Mouse (Mus musculus) gastrocnemius, postnatal 4 days (tissue): ENCODE measurements around the gene Bri3bp. TPM values are rescaled to one million over a fixed set of nuclear protein-coding genes. Genes with fewer than 3 reads are reported as not detected.
"Not testable (repeated sequence)": the region's sequence is repeated elsewhere in the genome, so short reads cannot be mapped to it uniquely, and the experiment has no call there.

ENCODE experiments used
- DNase-seq, 2 experiments: peaks; one replicate each; pipeline ENCODE4 v3.0.0; 2021 to 2022; ENCODE audit warnings: low spot score in 2 of 2, mixed read lengths in 2 of 2
- total RNA-seq, 2 experiments: library from RNA; stranded (reverse); gene quantifications; 2 replicates each; pipeline ENCODE4 v1.2.3; 2021

Bri3bp gene
- total RNA-seq, 2 experiments from 2014 or later = 10.4 to 12.0 TPM

DNA sequence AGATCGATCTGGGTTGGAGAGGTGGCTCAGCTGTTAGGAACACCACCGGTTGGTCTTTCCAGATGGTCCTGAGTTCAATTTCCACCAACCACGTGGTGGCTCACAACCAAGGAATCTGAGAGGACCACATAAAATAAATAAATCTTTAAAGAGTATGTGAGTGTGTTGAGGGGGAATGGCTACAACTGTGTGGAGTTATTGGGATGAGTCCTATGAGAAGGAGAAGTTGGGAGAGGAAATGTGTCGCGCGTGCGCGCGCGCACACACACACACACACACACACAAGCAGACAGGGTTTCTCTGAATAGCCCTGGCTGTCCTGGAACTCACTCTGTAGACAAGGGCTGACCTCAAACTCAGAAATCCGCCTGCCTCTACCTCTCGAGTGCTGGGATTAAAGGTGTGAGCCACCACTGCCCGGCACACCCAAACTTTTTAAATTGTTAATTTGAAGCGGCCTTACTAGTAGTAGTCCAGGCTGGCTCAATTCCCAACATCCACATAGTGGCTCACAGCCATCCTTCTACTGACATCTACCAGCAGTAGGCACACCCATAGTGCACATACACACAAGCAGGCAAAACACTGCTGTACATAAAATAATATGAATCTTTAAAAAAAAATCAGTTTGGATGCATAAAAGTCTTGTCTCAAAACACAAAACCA is 33.3 kb upstream of the Bri3bp start:
- DNase-seq = no peak

DNA sequence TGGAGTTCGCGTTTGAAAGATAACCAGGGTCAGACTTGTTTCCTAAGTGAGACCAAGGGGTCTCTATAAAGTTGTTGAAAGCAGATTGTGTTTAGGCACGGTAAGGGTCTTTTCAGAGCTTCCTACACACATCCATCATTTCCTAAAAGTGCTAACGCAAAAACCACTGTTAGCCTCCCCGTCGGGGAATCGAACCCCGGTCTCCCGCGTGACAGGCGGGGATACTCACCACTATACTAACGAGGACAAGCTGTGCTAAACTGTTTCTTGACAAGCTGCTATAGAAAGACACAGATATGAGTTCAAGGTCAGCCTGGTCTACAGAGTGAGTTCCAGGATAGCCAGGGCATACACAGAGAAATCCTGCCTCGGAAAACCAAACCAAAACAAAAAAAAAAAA is 32.5 kb upstream of the Bri3bp start:
- DNase-seq = peak; percentile 69 to 73

DNA sequence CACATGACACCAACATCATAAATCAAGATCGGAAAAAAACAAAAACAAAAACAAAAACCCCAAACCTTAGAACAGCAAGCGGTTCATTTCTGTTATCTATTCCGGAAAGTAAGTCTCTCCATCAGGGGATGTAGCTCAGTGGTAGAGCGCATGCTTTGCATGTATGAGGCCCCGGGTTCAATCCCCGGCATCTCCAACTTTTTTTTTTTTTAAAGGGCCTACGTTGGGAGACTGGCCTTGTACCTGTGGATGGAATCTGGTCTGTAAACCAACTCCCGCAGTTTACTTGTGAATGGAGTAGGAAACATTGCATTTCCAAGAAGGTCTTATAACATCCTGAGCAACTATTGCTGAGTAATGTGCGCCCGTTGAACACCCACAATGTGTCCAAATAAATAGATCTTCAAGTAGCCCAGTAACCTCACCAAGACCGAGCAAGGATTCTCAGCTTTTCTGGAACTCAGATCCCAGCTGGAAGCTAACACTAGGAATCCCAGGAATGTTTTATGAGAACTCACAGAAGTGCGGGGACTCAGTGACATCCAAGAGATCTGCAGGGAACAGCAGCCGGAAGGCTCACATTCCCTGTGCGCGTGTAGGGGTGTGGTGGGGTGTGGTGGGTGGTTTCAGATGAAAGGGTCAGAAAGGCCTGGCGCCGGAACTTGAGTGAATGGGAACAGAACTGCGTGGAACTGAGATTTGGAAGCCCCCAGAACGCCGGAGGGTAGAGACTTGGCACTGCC is 31.8 kb upstream of the Bri3bp start:
- DNase-seq = no peak

DNA sequence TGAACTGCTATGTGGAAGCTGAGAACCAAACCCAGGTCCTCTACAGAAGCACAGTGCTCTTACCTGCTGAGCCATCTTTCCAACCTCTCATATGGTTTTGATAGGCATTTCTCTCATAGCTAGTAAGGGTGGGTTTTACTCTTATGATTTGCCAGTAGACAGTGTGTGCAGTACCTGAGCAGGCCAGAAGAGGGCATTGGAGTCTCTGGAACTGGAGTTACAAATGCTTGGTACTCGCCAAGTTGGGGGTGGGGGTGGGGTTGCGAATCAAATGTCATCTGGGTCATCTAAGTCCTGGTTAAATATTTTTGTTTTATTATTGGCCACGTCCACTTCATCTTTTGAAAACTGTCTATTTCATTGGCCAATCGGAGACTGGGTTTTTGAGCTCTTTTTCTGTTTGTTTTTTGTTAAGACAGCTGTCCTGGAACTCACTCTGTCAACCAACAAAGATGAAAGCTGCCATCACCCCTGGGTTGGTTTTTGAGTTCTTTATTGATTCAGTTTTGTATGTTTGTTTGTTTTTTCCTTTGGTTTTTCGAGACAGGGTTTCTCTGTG is 29.3 kb upstream of the Bri3bp start:
- peak in 1 of 2 experiments; percentile 59 for DNase-seq

DNA sequence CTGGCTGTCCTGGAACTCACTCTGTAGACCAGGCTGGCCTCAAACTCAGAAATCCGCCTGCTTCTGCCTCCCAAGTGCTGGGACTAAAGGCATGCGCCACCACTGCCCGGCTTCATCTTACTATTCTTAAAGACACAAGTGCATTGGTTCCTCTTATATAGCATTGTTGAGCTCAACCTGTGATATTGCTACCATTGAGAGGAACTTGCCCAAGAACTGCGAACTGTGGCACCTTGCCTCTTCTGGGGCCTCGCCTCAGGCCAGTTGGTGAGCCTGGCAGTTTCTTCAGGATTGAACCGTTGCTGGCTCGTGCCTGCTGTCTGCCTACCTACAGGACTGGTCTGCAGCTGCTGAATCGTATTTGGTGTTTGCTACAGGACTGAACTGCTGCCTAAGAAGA is 28.8 kb upstream of the Bri3bp start:
- DNase-seq = not testable (repeated sequence)

DNA sequence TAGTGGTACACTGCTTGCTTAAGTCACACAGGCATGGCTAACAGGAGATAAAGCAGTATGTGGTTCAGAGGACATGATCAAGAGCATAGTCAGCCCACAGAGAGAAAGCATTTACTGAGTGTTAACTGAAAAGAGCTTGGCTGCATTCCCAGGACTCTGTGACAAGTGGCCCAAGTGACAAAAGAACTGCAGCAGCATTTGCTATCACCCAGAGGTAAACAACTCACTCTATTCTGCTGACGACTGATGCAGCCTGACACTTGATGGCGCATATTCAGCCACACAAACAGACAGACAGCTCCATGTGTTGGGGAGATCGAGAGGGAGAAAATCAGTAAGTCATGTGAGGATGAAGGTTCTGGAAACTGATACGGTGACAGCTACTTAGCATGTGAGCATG is 27.6 kb upstream of the Bri3bp start:
- DNase-seq = no peak

DNA sequence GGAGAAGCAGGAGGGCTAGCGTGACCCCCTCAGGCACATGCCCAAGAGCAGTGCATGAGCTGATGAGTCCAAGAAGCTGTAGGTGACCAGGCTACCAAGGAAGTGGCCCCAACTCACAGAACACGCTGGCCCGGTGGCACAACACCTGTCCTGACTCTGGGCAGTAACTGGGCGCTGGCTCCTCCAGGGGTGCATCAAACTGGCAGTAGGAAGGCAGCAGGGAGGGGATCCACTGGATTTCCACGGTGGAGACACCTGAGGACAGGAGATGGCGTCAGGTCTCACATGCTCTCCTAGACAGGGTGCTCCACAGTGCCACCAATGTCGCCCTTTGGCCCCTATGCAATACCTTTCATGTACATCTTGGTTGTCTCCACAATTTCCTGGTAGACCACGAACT is 25.2 kb upstream of the Bri3bp start:
- DNase-seq = no peak

DNA sequence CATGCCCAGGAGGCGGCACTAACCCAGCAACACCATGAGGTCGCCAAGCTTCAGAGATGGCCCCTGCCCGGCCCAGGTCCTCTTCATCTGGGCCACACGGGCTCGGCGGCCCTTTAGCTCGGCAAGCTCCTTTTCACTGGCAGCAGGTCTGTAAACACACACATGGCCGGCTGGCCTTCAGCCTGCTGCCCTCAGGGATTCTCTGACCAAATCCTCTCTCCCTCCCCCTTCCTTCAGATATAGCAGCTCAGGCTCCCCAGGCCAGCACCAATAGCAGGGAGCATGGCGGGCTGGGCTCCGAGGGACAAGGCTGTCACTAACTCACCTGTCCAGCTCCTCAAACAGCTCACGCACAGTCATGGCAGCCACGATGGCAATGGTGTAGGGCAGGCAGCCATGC is 22.7 kb upstream of the Bri3bp start:
- no peak for DNase-seq

DNA sequence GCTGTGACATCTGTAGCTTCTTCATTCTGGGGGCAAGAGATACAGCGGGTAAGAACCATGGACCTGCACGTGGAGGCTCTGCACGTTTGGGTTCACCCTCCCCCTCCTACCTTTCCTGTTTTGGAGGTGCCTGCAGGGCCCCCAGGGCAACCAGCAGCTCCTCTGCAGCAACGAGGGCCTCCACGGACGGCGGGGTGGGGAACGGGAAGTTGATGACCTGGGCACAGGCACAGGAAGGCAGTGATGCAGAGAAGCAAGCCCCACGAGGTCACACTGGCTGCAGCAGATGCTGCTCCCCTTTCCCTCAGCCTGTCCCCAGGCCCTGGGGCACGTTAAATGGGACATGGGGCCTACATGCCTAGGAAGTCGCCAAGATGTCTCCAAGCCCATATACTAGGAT is 22.2 kb upstream of the Bri3bp start:
- DNase-seq = no peak

DNA sequence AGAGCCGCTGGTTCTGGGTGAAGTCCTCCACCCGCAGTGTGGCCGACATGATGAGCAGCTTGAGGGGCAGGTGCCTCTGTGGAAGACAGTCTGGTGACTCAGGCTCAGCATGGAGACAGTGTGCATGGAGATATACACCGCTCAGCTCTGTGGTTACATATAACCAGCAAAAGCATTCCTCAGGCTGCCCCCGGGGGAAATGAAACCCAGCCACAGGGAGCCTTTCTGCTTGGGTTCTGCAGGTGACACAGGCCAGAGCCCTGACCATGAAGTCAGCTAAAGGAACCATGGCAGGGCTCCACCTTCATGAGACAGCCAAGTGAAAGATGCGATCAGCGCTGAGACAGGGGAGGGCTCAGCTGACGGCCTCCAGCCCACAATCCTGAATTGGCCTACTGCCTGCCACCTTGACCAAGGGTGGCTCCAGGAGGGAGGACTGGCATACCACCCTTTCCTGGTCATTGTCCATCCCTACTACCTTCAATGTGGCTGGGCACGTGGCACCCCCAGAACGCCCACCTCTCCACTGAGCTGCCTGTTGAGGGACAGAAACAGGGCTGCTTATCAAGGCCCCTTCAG is 15.6 kb upstream of the Bri3bp start:
- no peak for DNase-seq

DNA sequence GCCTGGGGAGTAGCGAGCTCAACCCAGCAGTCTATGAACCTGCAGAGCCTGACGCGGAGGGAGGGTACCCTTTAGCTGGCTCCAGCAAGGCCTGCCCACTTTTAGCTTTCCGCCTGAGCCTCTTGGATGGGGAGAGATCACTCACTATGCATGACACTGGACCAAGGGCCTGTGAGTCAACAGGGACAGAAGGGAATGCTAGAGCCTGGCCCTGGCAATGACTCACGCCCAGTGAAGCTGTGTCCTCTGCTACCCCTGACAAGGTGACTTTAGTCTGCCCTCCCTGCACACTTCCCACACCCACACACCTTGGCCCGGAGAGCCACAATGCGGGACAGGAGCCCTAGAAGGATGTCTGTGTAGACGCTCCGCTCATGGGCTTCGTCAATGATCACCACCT is 15.0 kb upstream of the Bri3bp start:
- DNase-seq = no peak

DNA sequence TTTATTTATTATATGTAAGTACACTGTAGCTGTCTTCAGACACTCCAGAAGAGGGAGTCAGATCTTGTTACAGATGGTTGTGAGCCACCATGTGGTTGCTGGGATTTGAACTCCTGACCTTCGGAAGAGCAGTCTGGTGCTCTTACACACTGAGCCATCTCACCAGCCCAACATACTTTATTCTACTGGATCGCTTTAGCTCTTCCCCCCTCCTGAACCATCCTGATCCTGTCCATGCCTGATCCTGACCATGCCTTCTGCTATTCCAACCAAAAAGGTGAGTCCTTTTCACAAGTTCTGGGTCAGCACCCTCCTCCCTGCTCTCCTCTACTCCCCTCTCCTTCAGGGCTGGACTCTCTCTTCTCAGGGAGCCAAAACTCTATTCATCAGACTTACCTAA is 9.0 kb upstream of the Bri3bp start:
- DNase-seq = not testable (repeated sequence)

DNA sequence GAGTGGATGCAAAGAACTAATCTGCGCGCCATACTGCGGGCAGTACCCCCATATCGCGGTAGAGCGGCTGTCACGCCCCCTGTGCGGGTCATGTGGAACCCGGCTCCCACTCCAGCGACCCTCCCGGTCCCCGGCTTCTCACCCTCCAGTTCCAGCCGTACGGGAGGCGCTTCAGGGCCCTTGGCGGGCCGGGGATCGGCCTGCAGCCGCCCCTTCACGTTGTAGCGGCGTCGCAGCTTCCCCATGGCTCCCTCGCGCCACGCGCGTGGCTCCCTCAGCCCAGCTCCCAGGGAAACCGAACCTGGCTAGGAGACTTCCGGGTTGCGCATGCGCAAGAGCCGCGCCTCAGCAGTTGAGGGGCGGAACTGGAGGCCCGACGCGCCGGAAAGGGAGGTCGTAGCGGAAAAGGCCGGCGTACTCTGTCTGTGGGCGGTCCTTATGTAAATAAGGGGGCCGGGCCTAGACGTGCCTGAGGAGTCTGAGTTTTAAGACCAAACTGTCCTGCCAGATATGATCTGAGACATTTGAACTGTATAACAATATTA is 7.5 kb upstream of the Bri3bp start, which contains the start of gene Dhx37:
TSS of gene Dhx37 (minus strand) at position 329 of the 545 bp plus-strand sequence.
- peak; percentile 88 to 93 for DNase-seq

DNA sequence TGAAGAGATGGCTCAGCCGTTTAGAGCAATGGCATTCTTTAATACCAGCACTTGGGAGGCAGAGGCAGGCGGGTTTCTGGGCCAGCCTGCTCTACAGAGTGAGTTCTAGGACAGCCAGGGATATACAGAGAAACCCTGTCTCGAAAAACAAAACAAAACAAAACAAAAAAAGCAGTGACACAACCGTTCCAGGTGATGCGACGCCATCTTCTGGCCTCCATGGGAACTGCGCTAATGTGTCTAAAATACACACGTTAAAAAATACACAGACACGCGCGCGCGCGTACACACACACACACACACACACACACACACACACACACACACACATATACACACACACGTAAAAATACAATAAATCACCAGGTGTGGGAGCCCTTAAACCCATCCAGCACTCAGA is 7.0 kb upstream of the Bri3bp start:
- DNase-seq = not testable (repeated sequence)

DNA sequence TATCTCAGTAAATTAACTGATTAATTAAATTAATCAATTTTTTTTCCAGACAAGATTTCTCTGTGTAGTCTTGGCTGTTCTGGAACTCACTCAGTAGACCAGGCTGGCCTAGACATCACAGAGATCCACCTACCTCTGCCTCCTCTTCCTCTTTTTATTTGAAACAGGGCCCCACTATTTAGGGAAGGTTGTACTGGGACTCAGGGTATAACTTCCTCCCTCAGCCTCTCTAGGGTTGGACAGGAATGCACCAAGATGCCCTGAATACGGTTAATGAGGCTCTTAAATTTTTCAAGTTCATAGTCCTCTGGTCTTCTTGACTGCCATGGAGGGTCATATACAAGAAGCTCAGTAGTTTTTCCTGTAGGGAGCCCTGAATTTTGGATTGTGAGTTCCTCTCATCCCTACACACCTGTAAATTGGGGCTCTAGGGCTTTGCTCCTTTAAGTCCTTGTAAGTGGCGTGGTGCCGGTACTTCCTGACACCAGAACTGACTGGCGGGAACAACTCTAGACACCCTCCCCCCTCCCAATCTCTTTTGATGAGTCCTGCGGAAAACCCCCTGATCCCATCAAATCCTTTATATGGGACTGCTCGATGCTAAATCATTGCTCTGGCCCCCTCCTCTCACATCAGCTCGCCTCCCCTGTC is 660 bp upstream of the Bri3bp start:
- no peak for DNase-seq

DNA sequence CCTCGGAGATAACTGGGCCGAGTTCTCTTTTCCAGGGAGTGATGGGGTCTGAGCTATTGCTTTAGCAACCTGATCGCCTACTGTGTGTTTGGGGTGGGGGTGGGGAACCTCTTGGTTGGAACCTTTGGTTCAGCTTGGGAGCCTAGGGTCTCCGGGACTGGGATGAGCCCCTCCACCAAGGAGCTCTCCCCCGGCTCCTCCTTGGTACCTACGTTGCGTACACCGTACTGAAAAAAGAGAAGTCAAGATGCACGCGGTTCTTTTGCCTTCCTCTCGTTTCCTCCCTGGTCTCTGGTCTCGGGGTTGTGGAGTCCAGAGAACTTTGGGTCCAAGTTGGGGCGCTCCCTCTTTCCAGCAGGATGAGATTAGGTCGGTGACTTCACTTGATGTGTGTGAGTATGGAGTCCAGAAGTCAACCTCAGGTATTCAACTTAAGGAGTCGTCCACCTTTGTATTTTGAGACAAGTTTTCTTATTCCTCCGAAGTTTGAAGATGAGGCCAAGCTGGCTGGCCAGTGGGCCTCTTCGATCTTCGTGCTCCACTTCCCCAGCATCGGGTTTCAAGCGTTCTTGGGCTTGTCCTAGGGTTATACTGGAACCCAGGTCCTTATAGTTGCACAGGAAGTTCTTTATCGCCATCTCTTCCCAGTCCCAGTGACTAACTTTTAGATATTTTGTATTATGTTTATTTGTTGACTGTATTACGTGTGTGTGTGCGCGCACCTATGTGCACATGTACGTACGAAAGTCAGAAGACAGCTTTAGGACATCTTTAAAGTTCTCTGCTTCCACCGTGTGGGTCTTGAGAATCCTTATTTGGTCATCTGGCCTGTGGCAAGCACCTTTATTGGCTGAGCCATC is 998 bp downstream of the Bri3bp start:
- no peak for DNase-seq

DNA sequence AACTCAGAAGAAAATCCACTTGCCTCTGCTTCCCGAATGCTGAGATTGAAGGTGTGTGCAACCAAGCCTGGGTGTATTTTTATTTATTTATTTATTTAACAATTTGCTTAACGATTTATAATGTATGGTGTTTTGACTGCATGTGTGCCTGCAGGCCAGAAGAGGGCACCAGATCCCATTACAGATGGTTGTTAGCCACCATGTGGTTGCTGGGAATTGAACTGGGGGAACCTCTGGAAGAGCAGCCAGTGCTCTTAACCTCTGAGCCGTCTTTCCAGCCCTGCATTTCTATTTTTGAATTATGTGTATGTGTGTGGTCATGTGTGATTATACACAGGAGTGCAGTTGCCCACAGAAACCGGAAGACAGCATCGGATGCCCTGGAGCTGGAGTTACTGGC is 2.0 kb downstream of the Bri3bp start:
- DNase-seq = no peak

DNA sequence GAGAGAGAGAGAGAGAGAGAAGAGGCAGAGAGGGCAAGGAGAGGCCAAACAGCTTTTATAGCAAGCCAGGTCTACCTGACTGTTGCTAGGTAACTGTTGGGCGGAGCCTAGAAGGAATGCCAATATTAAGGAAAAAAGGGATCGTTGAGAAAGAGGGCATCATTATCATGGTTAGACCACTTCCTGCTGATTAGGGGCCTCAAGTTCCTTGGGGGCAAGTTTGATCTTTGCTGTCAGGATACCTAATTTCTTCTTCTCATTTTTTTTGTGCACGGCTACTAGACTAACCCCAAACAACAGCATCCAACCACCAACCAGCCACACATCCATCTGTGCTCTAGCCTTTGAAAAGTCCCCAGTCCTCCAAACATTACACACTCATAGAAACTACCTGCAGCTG is 2.5 kb downstream of the Bri3bp start:
- DNase-seq = no peak

DNA sequence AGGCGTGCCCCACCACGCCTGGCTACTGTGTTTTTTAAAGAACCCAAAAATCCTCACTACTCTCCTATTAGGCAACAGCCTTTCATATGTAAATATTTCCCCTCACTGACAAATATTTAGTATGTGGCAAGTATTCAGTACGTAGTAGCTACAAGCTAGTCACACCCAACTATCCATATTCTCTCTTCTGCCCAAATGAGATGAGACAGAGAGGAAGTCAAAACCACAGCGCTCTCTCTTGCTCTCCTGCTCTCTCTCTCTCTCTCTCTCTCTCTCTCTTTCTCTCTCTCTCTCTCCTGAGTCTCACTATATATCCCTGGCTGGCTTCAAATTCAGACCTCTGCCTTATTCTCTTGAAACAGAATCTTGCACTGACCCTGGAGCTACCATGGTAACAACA is 3.2 kb downstream of the Bri3bp start:
- DNase-seq = no peak

DNA sequence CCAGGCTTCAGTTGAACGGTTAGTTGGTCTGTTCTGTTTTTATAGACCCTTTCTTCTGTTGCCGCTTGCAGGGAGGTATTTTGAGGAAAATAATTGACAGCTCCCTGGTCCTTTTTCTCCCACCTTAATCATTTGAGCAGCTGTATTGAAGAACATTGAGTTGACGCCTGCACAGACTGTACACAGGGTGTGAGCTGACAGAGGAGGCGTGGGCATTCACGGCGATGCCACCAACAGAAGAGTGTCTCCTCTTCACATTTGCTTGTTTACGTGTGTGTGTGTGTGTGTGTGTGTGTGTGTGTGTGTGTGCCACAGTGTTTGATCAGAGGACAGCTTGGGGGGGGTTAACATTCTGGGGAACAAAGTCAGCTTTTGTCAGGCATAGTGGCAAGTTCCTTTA is 5.0 kb downstream of the Bri3bp start:
- no peak for DNase-seq
